Mouse (Mus musculus): ENCODE measurements around the gene Olfr118. TPM values are rescaled to one million over a fixed set of nuclear protein-coding genes. Genes with fewer than 3 reads are reported as not detected.
"Not testable (repeated sequence)": the region's sequence is repeated elsewhere in the genome, so short reads cannot be mapped to it uniquely, and the experiment has no call there.

The Olfr118 gene
- polyA plus RNA-seq (2012; rRNA removed): not detected in 2 replicates

- DNase-seq (ENCODE audit: low read depth): no peak
Measured at GRCm38 (mm10) chr17:37666688-37667087, at the start of gene Olfr118. Gene Olfr118 (plus strand): TSS chr17:37666988.

GRCm38 (mm10) chr17:37627009-37627408 lies 39.8 kb upstream of the Olfr118 start, which contains the start of the genes Olfr115 and Olfr116:
Gene Olfr115 (minus strand): TSS chr17:37627109.
Gene Olfr116 (minus strand): TSS chr17:37627199.
- DNase-seq (ENCODE audit: low read depth): no peak

DNA sequence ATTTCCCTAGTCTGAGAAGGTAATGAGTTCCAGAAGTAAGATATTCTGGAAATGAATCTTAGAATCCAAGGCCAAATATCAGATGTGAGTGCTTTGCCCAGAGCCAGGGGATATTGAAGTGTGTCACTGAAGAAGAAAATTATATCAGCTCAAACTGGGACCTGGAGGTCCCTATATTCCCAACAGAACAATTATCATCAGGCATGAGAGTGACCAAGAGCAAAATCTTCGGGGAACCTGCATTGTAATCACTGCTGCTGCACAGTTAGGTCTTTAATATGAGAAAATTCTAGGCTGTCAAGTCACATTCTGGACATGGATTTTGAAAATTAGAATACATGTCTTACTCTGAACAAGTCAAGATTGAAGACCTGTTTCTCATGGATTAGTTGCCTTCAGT lies 3.1 kb upstream of the Olfr118 start, which contains the start of gene Olfr117:
Gene Olfr117 (minus strand): TSS at position 101 of the 400 bp plus-strand sequence.
- DNase-seq (ENCODE audit: low read depth): no peak

- not testable (repeated sequence) for DNase-seq (ENCODE audit: low read depth)
Measured at GRCm38 (mm10) chr17:37696264-37696663, 29.5 kb downstream of the Olfr118 start, which contains the start of gene Olfr119. Gene Olfr119 (plus strand): TSS chr17:37696564.

DNA sequence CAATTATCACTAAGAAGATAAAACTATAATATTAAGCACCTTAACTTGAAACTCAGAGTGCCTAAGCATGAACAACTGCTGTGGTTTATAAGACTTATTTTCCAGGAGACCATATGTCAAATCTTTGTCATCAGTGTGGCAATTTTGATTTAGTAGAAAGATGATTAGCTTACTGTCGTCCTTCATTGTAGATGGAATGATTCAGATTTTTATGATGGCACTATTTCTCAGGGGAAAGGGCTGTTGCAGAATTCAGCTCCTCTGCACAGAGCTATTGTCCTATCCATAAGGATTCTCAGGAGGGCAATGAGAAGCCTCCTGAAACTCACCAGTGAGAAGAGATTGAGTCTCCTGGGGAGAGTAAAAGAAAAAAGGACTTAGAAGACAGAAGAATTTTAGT lies 54.7 kb downstream of the Olfr118 start, which contains the start of gene Olfr120:
Gene Olfr120 (plus strand): TSS at position 301 of the 400 bp plus-strand sequence.
- DNase-seq (ENCODE audit: low read depth): no peak

Other genes starting within 250 kb of the Olfr118 start
- gene Olfr108, start 221.5 kb upstream of the Olfr118 start, polyA plus RNA-seq (2012; rRNA removed): not detected in 2 replicates
- gene Olfr109, start 208.1 kb upstream of the Olfr118 start, polyA plus RNA-seq (2012; rRNA removed): not detected in 2 replicates
- gene H2-M2, start 183.4 kb upstream of the Olfr118 start, polyA plus RNA-seq (2012; rRNA removed): 0.09 TPM in 1 of 2 replicates, not detected in the other
- gene Olfr110, start 174.5 kb upstream of the Olfr118 start, polyA plus RNA-seq (2012; rRNA removed): not detected in 2 replicates
- gene Olfr111, start 159.0 kb upstream of the Olfr118 start, polyA plus RNA-seq (2012; rRNA removed): 0.14 TPM in 1 of 2 replicates, not detected in the other
- gene Olfr112, start 97.5 kb upstream of the Olfr118 start, polyA plus RNA-seq (2012; rRNA removed): not detected in 2 replicates
- gene Olfr113, start 89.3 kb upstream of the Olfr118 start, polyA plus RNA-seq (2012; rRNA removed): not detected in 2 replicates
- gene Olfr114, start 74.2 kb upstream of the Olfr118 start, polyA plus RNA-seq (2012; rRNA removed): not detected in 2 replicates
- gene Olfr115, start 39.9 kb upstream of the Olfr118 start, polyA plus RNA-seq (2012; rRNA removed): not detected in 2 replicates
- not detected in 2 replicates for gene Olfr116, start 39.8 kb upstream of the Olfr118 start, polyA plus RNA-seq (2012; rRNA removed)
- not detected in 2 replicates for gene Olfr117, start 3.2 kb upstream of the Olfr118 start, polyA plus RNA-seq (2012; rRNA removed)
- not detected in 2 replicates for gene Olfr119, start 29.6 kb downstream of the Olfr118 start, polyA plus RNA-seq (2012; rRNA removed)
- gene Olfr120, start 54.8 kb downstream of the Olfr118 start, polyA plus RNA-seq (2012; rRNA removed): not detected in 2 replicates
- gene Olfr121, start 81.9 kb downstream of the Olfr118 start, polyA plus RNA-seq (2012; rRNA removed): not detected in 2 replicates
- not detected in 2 replicates for gene Olfr122, start 101.6 kb downstream of the Olfr118 start, polyA plus RNA-seq (2012; rRNA removed)
- not detected in 2 replicates for gene Olfr123, start 126.5 kb downstream of the Olfr118 start, polyA plus RNA-seq (2012; rRNA removed)
- not detected in 2 replicates for gene Olfr124, start 132.9 kb downstream of the Olfr118 start, polyA plus RNA-seq (2012; rRNA removed)
- not detected in 2 replicates for gene Olfr125, start 166.0 kb downstream of the Olfr118 start, polyA plus RNA-seq (2012; rRNA removed)
- not detected in 2 replicates for gene Olfr126, start 180.5 kb downstream of the Olfr118 start, polyA plus RNA-seq (2012; rRNA removed)
- not detected in 2 replicates for gene Olfr127, start 233.4 kb downstream of the Olfr118 start, polyA plus RNA-seq (2012; rRNA removed)